Mouse (Mus musculus) c-Kit-positive CD71-positive TER-119-positive erythroid progenitor cells, embryonic 14.5 days (primary cell): Measurements from ENCODE around the gene Cpne6.

Experiments
- DNase-seq: peaks from one replicate; pipeline ENCODE4 v3.0.0-alpha.2; 2013; ENCODE audit warnings: low spot score

The Cpne6 gene

DNA sequence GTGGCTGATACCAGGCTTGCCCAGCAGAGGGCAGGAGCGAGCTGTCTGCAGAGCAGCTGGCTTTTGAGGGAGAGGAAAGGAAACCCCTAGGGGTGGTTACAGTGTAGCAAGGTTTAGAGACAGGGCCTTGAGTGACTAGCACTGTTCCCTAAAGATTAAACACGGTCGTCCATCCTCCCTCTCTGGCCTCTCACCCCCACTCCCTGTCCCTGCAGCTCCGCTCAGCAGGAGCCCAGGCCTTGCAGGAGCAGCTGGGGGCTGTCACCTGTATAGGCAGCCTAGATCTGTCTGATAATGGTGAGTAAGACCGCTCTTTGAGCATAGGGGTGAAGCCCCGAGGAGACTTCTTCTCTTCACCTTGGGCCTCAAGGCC, 12.8 kb upstream of the Cpne6 start:
- DNase-seq, result peak; percentile 76

GRCm38 (mm10) chr14:55505612-55506011, 4.6 kb upstream of the Cpne6 start:
- no peak for DNase-seq

- DNase-seq, result no peak
These were observed 2.4 kb upstream of the Cpne6 start for GRCm38 (mm10) chr14:55507801-55508200.

GRCm38 (mm10) chr14:55509540-55509939, 705 bp upstream of the Cpne6 start:
- no peak for DNase-seq

DNA sequence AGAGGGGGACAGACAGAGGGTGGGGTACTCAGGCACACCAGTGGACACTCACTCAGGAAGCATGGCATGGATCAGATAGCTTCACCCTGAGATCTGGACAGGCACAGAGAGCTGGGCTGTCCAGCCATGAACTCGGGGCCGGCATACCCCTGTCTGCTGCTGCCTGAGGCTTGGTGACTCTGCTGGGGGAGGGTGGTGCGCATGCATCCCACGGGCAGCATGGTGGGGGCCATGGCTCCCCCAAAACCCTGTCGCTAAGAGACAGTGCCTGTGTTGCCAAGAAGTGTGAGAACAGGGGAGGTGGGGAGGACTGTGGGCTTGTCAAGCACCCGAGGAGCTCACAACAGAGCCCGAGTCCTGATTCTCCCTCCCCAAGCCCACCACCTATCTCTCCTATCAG, 792 bp downstream of the Cpne6 start:
- no peak for DNase-seq

GRCm38 (mm10) chr14:55513927-55514326, 3.7 kb downstream of the Cpne6 start:
- no peak for DNase-seq

DNA sequence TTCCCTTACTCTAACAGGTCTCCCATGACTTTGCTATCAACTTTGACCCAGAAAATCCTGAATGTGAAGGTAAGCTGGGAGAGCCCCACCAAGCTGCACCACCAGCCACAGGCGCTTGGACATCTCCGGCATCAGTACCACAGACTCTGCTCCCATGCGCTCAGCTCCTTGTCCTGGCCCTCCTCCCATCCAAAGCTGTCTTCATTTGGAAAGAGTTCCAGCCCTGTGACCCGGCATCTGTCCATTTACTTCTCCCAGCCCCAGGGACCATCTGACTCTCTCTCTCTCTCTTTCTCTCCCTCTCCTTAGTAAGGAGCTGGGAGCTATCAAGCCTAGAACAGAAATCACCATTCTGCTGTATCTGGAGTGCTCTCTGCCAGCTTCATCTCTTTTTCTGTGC, 5.6 kb downstream of the Cpne6 start:
- no peak for DNase-seq

DNA sequence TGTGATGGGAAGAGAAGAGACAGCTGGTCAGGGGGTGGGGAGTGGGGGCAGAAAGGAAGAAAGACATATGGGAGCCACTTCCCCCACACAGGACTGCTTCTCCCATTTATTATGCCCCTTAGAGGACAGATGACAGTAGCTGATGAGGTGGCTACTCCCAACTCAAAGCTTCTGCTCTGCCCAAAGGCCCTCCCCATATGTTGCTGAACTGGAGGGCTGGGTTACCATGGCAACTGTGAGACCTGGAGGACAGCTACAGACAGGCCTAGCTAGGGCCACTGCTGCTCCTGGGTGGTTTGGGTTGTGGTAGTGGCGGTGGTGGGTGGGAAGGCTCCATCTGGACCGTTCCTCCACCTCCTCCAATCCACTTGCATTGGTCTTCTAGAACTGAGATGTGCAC, 8.7 kb downstream of the Cpne6 start:
- no peak for DNase-seq

DNA sequence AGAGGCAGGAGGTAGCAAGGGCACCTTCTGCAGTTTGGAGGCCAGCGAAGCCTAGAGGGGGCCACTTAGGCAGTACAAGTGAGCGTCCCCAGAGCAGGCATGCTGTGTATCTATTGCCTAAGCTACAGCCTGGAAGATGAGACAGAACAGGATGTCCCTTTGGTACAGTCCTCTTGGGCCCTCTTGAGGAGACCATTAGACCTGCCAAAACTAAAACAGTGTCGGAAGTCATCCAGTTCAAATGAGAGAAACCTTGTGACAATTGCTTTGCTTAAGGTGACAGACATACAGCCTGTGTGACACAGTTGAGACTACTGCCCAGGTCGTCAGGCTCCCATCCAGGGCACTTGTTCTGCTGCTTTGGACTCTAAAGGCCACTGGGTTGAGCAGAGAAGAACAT, 9.4 kb downstream of the Cpne6 start:
- no peak for DNase-seq

GRCm38 (mm10) chr14:55520451-55521361, 10.5 kb downstream of the Cpne6 start:
- no peak for DNase-seq

DNA sequence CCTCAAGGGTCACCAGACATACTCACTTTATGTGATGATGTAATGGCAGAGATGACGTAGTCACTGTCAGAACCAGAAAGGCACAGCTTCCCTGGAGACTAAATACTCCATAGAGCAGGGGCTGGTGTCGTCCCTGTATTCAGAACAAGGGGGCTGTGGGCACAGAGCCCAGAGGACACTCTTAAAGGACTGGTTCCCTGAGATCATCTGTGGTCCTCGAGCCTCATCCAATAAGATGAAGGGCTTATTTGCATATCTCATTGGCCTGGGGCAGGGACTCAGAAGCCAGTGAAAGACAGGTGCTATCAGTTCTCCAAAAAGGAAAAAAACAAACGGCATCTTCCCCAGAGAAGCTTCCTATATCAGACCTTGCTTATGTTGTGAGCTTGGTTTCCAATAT, 13.8 kb downstream of the Cpne6 start:
- DNase-seq, result no peak

GRCm38 (mm10) chr14:55524785-55525184, 14.5 kb downstream of the Cpne6 start, which contains the start of gene Nrl:
Gene Nrl, minus strand, starts transcription at chr14:55524981.
- DNase-seq, result no peak

DNA sequence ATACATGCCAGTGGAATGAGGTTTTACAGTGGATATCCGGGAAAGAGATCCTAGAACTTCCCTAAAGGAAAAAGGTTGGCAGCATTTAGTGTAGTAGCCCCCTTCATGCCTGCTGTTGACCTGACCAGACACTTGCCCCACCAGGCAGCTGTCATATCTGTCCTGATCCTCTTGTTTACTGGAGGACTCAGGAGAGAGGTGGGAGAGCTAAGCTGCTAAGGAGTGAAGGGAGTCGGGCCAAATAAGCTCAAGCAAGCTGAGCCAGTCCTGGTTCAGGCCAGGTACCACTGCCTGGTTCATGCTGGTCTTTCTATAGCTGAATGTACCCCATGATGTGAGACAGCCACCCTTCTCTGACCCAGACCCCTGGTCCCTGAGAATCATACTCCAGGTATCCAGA, 16.4 kb downstream of the Cpne6 start:
- DNase-seq, result no peak

DNA sequence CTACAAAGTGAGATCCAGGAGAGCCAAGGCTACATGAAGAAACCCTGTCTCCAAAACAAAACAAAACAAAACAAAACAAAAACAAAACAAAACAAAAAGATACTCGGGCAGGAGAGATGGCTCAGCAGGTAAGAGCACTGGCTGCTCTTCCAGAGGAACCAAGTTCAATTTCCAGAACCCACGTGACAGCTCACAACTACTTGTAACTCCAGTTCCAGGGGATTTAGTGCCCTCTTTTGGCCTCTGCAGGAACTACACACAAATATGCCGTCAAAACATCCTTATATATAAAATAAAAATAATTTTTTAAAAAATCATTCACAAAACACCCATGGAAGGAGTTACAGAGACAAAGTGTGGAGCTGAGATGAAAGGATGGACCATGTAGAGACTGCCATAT, 17.7 kb downstream of the Cpne6 start:
- peak; percentile 58 for DNase-seq

GRCm38 (mm10) chr14:55536116-55536745, 26.0 kb downstream of the Cpne6 start:
- peak; percentile 42 for DNase-seq

DNA sequence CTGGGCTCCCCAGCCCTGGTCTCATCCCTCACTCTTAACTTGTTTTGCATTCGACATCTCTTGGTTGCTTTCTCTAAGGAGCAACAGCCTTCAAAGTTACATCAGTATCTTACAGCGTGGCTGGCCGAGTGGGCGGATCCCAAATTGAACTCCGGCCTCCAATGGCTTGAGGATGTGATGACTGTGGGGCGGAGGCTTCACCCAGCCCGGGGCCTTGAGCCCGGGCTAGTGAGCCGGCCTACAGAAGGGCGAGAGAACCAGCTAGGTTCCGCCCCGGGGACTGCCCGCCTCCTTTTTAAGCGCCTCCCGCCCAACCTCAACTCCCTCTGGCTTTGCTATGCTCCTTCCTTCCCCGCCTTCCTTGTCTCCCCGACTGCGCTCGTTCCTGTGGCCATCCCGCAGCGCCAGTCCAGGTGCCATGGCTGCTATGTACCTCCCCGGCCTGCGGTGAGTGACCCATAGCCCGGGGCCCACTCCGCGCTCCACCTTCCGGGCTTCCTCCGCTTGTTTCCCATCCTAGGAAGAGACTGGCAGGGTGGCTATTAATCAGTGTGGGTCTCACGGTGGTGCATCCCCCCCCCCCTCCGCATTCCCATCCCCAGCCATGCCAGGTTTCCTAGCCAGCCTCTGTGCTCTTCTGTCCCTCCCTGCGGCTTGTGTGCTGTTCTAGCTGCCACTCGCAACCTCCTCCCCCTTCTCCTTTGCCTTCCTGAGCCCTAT, 30.0 kb downstream of the Cpne6 start, which contains the start of gene Pck2:
Gene Pck2, plus strand, starts transcription at position 200 of the 720 bp plus-strand sequence.
- peak; percentile 94 for DNase-seq

DNA sequence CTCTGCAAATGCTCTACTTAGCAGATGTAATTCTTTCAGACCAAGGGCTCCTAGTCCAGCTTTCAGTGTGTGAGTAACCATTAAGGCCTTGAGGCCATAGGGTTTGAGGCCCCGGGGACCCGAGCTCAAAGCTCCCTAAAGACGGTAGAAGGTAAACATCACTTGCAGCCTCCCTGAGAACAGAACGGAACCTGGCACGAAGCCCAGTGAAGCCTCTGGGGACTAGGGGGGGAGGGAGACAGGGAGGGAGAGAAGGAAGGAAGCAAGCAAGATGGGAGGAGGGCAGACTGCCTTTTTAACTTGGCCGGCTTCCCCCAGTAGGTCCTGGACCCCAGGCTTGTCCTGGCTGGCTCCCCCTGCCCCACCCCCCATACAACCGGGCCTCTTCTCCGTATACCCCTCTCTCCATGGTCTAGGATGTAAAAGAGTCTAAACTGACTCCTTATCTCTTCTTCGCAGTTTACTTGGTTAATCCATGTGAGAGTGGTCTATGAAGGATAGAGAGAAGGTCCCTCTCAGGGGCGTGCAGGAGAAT, 30.6 kb downstream of the Cpne6 start:
- peak; percentile 58 for DNase-seq

- DNase-seq, result no peak
These were observed 32.0 kb downstream of the Cpne6 start for GRCm38 (mm10) chr14:55542268-55542667.

DNA sequence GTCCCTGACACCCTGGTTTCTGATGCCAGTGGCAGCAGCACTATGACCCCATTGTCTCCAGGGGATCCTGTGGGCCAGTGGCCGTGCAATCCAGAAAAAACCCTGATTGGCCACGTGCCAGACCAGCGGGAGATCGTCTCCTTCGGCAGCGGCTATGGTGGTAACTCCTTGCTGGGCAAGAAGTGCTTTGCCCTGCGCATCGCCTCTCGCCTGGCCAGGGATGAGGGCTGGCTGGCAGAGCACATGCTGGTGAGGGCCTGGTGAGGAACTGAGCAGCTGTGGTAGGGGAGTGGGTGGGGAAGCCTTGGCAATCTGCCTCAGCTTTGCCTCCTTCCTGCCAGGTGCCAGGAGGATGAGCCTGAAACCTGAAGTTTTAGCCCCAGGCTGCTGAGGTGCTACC, 34.1 kb downstream of the Cpne6 start:
- no peak for DNase-seq

- no peak for DNase-seq
These were observed 39.9 kb downstream of the Cpne6 start for GRCm38 (mm10) chr14:55550191-55550590.

DNA sequence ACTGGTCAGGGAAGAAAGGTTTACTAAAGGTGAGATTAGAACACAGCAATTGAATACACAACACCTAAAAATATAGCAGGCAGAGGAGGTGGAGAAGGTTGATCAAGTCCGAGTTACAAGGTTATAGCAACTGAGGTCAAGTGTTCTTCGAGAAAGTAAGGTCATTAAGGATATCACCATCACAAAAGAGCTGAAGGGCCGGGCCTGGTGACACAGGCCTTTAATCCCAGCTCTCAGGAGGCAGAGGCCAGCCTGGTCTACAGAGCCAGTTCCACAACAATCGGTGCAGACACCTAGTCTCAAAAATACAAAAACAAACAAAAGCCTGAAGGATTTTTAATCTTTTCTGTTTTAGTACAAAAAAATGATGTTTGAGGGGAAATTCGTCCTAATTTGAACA, 41.1 kb downstream of the Cpne6 start:
- no peak for DNase-seq

DNA sequence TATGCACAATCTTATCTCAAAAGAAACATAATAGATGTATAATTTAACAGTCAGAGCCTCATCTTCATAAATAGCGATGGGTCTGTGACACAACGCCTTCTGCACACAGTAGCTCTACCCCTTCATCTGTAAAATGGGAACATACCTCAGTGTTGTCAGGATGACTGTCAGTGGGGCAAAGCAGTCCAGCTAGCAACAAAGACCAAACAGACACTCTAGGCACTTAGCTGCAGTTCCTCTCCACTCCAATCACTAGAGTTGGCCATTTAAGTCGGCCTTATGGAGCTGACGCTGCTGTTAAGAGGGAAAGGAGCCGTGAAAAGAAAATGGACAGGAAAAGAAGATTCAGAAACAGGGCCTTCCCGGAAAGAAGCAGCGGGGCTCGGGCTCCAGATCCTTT, 41.5 kb downstream of the Cpne6 start:
- no peak for DNase-seq

GRCm38 (mm10) chr14:55554635-55555034, 44.4 kb downstream of the Cpne6 start:
- DNase-seq, result no peak
